Mouse (Mus musculus) cerebellum, adult 8-10 months (tissue): ENCODE measurements at regions not wholly inside any gene's neighbourhood (a gene's known extent, or its start where the extent isn't known, plus 50 kb on each side); places are given as distances from the start of the nearest gene placed in this dataset.

Experiments
- DNase-seq: peaks from one replicate; pipeline ENCODE4 v3.0.0; 2022

- DNase-seq: no peak
These were observed 129.6 kb downstream of the Trim33 start for GRCm38 (mm10) chr3:103408724-103409123.

GRCm38 (mm10) chr3:103412247-103412646 is 133.2 kb downstream of the Trim33 start:
- no peak for DNase-seq

- DNase-seq: no peak
These were observed 136.1 kb downstream of the Trim33 start for GRCm38 (mm10) chr3:103415051-103415695.

GRCm38 (mm10) chr3:103416296-103416695 is 137.2 kb downstream of the Trim33 start:
- no peak for DNase-seq

GRCm38 (mm10) chr3:103417781-103418180 is 138.7 kb downstream of the Trim33 start:
- no peak for DNase-seq

DNA sequence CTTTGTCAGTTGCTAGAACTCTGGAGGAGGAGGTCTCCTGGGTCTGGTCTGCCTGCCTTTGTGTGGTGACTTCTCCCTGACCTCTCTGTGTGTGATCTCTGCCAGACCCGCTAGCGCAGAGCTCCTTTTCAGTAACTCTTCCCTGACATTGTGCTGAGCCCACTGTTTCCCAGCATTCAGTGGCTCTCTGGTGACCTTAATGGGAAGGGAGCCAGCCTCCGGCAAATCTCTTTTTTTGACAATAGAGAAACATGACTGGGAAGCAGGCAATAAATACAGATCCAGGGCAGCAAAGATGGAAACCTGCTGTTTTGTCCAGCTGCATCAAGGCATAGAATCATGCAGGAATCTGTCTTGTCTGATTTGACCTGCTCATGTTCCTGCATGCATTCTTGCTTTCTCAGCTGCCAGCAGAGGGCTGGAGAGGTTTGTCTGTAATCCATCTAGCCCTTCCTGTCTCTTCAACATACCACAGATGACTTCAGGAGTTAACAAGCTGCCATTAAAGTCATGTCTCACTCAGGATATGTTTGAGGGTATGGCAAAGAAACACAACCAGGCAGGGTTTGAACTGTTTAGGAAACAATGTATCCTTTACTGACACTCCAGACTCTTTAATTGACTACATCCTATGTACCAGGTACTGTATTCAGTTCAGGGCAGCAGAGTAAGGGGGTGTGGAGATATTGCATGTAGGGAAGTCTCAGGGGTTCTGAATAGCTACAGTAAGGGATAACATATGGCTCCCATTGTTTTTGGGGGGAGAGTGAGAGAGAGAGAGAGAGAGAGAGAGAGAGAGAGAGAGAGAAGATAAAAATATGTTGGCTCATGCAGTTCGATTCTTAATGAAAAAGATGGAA is 140.9 kb downstream of the Trim33 start:
- DNase-seq: no peak

GRCm38 (mm10) chr3:103420621-103421274 is 141.7 kb downstream of the Trim33 start:
- DNase-seq: no peak

GRCm38 (mm10) chr3:103421275-103421621 is 142.2 kb downstream of the Trim33 start:
- DNase-seq: no peak

DNA sequence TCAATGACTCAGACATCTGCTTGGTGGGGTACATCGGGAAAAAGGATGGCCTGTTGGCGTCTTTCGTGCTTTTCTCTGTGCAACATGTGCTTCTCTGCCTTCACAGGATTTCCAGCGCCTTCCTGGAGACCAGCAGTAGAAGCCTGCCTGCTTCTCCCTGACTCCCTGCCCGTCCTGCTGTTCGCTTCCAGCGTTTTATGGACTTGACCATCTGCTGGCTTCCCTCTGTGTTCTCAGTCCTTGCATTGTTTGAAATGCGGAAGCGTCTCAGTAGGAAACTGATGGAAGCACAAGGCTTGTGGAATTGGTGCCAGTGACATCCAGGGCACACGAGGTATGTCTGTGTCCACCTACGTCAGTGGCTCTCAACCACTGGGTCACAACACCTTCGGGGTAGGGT is 143.7 kb downstream of the Trim33 start:
- no peak for DNase-seq

- DNase-seq: no peak
These were observed 144.2 kb downstream of the Trim33 start for GRCm38 (mm10) chr3:103423290-103423689.

- DNase-seq: no peak
These were observed 146.8 kb downstream of the Trim33 start for GRCm38 (mm10) chr3:103425812-103426430.

DNA sequence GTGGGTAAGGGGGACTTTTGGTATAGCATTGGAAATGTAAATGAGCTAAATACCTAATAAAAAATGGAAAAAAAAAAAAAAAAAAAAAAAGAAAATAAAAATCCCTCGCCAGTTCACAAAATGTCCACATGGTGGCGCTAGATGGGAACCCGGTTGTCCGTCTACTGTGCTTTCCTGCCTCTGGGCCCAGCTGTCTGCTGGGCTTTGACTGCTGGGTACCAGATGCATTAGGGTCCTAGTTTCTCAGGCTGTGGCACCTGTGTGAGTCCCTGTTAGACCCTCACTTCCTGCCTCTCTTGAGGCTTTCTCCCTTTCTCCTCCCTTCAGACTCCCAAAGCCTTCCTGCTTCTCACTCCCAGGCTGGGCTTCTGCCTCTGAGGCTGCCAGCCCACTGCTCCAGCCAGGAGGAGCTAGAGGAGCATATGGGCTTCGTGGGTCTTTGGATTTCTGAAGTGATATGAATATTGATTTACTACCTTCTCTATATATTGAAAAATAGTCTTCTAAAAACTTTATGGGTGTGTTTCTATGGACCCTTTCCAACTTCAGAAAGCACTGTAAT is 145.7 kb upstream of the Syt6 start:
- DNase-seq: peak; percentile 23

DNA sequence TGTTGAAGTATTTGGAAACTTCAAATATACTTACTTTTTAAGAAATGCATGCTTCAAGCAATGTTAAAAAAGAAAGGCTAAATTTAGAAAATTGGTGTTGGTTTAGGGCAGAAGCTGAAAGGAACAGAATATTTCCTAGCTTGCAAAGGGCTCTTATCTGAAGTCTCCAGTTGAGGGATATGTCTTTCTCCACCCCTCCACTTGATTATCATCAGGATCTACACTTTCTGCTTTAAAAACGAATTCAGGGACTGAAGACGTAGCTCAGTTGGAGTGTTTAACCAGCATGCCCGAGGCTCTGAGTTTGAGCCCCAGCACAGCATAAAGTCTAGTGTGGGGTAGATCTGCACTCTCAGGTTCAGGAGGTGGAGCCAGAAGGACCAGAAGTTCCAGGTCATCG is 144.9 kb upstream of the Syt6 start:
- no peak for DNase-seq

DNA sequence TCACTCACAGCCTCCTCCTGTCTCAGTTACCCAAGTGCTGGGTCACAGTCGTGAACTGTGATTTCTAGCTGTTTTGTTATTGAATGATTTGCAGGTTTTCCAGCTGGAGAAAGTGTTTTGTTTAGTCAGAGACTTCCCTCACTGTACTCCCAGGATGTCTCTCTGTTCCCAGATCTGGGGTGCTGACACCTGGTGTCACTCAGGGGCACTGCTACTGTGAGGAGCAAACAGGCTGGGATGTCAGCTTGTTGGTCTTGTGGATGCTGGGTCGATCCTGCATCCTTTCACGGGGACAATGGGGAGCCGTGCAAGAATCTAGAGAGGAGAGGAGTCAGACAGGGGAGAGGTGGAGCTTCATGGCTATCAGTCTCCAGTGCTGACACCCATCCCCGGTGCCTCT is 142.8 kb upstream of the Syt6 start:
- no peak for DNase-seq

GRCm38 (mm10) chr3:103436902-103437603 is 138.0 kb upstream of the Syt6 start:
- no peak for DNase-seq

- DNase-seq: peak; percentile 75
These were observed 136.2 kb upstream of the Syt6 start for GRCm38 (mm10) chr3:103438791-103439354.

GRCm38 (mm10) chr3:103443247-103443646 is 131.8 kb upstream of the Syt6 start:
- no peak for DNase-seq

DNA sequence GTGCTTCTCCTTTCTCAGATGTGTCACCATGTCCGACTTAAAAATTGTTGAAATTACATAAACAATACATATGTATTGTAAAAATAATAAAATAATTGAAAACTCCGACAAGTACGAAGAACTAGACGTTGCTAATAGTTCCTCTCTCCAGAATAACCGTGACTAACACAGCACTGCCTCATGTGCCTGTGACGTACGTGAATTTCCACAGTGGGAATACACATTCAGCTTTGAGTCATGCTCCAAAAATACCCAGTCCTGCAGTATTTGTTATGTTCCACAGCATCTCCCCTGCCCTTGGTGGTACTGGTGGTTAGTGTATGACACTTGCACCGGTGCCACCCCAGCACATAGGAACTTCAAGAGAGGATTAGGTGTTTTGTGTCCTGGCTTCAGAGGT is 129.2 kb upstream of the Syt6 start:
- no peak for DNase-seq

DNA sequence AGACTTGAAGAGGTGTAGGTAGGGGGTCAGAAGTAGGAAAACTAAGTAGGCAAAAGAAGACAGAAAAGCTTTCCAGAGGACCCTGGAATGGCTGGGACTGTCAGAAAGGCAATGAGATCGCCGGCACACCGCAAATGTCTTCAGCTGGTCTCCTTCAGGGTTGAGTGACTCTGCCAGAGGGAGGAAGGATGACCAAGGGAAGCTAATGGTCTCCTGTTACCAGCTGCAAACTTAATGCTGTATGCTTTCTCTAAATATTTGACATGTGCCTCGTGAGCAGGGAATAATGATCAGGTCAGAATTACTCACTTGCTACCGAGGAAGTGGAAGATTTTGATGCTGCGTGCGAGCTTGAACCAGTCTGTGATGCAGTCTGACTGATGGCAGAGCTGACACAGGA is 125.2 kb upstream of the Syt6 start:
- no peak for DNase-seq

GRCm38 (mm10) chr3:103451971-103452370 is 123.1 kb upstream of the Syt6 start:
- DNase-seq: no peak

- no peak for DNase-seq
These were observed 111.3 kb upstream of the Syt6 start for GRCm38 (mm10) chr3:103463760-103464159.

DNA sequence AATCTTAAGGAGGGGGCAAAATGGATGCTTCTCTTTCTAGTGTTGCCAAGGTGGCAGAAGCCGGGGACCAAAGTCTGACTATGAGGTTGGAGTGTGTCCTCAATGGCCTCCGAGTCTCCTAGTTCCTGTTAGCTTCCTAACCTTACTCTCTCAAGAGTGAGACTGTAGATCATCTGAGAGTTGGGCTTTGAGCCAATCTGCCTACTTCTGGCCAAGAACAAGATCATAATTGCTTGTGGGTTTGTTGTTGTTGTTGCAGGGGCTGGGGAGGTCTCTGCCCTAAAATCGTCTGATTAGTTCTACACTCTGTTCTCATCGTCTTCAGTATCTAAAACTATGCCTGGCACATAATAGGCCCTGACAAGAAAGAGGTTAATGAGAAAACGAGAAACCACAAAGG is 110.8 kb upstream of the Syt6 start:
- no peak for DNase-seq
